Comparison of ENCODE assay signal across 20 mouse cellular contexts in genomic region chr7:49252902-49253301, GRCm38 (mm10).
DNase-seq lines count a peak whose midpoint lies in the region; ATAC-seq and TF ChIP-seq lines count a peak whose summit lies in the region.
"Had no signal": no experiment of that assay in that cellular context is flagged by ENCODE, and none has a peak within 500 bp of the region (broad histone marks: within the 10 kb centered on the region; RNA-seq: fewer than 3 reads in every experiment).

No protein-coding gene starts in this region.

- H3K9ac ChIP-seq in stomach, postnatal 0 days (ENCODE audit: low read length): no peak overlapping the region
- H3K9ac ChIP-seq in lung, postnatal 0 days (replicated peaks; ENCODE audit: low read depth): no peak overlapping the region
- H3K9ac ChIP-seq: embryonic facial prominence, embryonic 15.5 days; forebrain, embryonic 12.5 days; heart, embryonic 15.5 days; hindbrain, embryonic 13.5 days; intestine, embryonic 15.5 days; limb, embryonic 15.5 days; midbrain, embryonic 15.5 days had no signal

- H3ac ChIP-seq in myocyte (ENCODE audit: control insufficient read depth, insufficient read length): no peak overlapping the region

- no peaks in the 10 kb centered on the region for H3K79me2 ChIP-seq in myocyte (ENCODE audit: control insufficient read depth, insufficient read depth)

- peak overlapping the region; percentile 17 for H3K27ac ChIP-seq in left cerebral cortex, adult 2 months
- no peak overlapping the region for H3K27ac ChIP-seq in stomach, postnatal 0 days (replicated peaks)
- H3K27ac ChIP-seq in lung, postnatal 0 days (ENCODE audit: low read length): no peak overlapping the region
- H3K27ac ChIP-seq: embryonic facial prominence, embryonic 15.5 days; forebrain, embryonic 12.5 days; heart, embryonic 15.5 days; hindbrain, embryonic 13.5 days; intestine, embryonic 15.5 days; limb, embryonic 15.5 days; midbrain, embryonic 15.5 days had no signal

- 54% methylated on average over 6 of the region's 6 CpGs for WGBS in stomach, postnatal 0 days
- WGBS in lung, postnatal 0 days: 75% methylated on average over 6 of the region's 6 CpGs
- 71% methylated on average over 6 of the region's 6 CpGs for WGBS in lung, adult 2 months

- intact Hi-C loops in left cerebral cortex, adult 2 months (cut with DNase I): loop anchor here (5.0 to 10.0 kb wide), 2 partner anchors 174 to 312 kb away; no protein-coding TSS in a partner anchor

- H3K36me3 ChIP-seq in myocyte (ENCODE audit: control insufficient read depth, insufficient read depth): no peaks in the 10 kb centered on the region
- no peaks in the 10 kb centered on the region for H3K36me3 ChIP-seq in stomach, postnatal 0 days (ENCODE audit: control insufficient read depth, insufficient read depth, low read length)
- no peaks in the 10 kb centered on the region for H3K36me3 ChIP-seq in lung, postnatal 0 days (ENCODE audit: insufficient read depth, low read length)
- H3K36me3 ChIP-seq: embryonic facial prominence, embryonic 15.5 days; forebrain, embryonic 12.5 days; heart, embryonic 15.5 days; hindbrain, embryonic 13.5 days; intestine, embryonic 15.5 days; limb, embryonic 15.5 days; midbrain, embryonic 15.5 days had no signal

- DNase-seq in left cerebral cortex, adult 2 months (ENCODE audit: extremely low spot score in 1 of 2, low spot score in 2 of 2): no peak
- no peak for DNase-seq in left cerebral cortex, adult 11 months (ENCODE audit: low spot score)
- peak; percentile 97 for DNase-seq in Muller cell, postnatal 12 days (ENCODE audit: inconsistent ontology term)
- DNase-seq in stomach, postnatal 0 days (ENCODE audit: low spot score): no peak
- no peak for DNase-seq in lung, postnatal 0 days (ENCODE audit: low spot score)
- DNase-seq in lung, adult 2 months: no peak
- DNase-seq: cerebellum, adult 2 months; embryo, embryonic 11 days; kidney, postnatal 14 days; lung, adult 18-20 months; thymus, adult 2 months had no signal

- H3K27me3 ChIP-seq in myocyte (ENCODE audit: control insufficient read depth, insufficient read depth, insufficient read length): no peaks in the 10 kb centered on the region
- no peaks in the 10 kb centered on the region for H3K27me3 ChIP-seq in stomach, postnatal 0 days (ENCODE audit: control insufficient read depth, insufficient read depth, low read length)
- H3K27me3 ChIP-seq in lung, postnatal 0 days (replicated peaks; ENCODE audit: insufficient read depth, low read length): no peaks in the 10 kb centered on the region
- H3K27me3 ChIP-seq: heart, embryonic 15.5 days had no signal

- no peak overlapping the region for H3K4me2 ChIP-seq in myocyte (ENCODE audit: low read depth)
- no peak overlapping the region for H3K4me2 ChIP-seq in stomach, postnatal 0 days (replicated peaks; ENCODE audit: low read depth)
- no peak overlapping the region for H3K4me2 ChIP-seq in lung, postnatal 0 days (replicated peaks; ENCODE audit: low read depth, low read length)
- H3K4me2 ChIP-seq: embryonic facial prominence, embryonic 15.5 days; forebrain, embryonic 12.5 days; heart, embryonic 15.5 days; hindbrain, embryonic 13.5 days; intestine, embryonic 15.5 days; limb, embryonic 15.5 days; midbrain, embryonic 15.5 days had no signal

- peak; percentile 51 for ATAC-seq in common myeloid progenitor, adult 5-6 weeks (replicated peaks; ENCODE audit: low read depth, poor library complexity, severe bottlenecking)
- no peak for ATAC-seq in stomach, postnatal 0 days (ENCODE audit: low FRiP score, low TSS enrichment)
- no peak for ATAC-seq in lung, postnatal 0 days
- ATAC-seq: intestine, embryonic 15.5 days; midbrain, embryonic 15.5 days had no signal

- H3K4me1 ChIP-seq in stomach, postnatal 0 days (replicated peaks; ENCODE audit: control insufficient read depth, insufficient read depth): 0 out of 2 replicates have a peak, but pooled peaks cover 4% of the 10 kb centered on the region
- H3K4me1 ChIP-seq in lung, postnatal 0 days (ENCODE audit: insufficient read depth, low read depth, low read length): peaks cover 12% of the 10 kb centered on the region; the same call in 1 of the 2 replicates
- H3K4me1 ChIP-seq in lung, adult 2 months (ENCODE audit: control insufficient read depth, insufficient read depth, low read length): peaks cover 11% of the 10 kb centered on the region; the same call in 1 of the 2 replicates

- TF ChIP-seq POLR2A in myocyte (IDR thresholded peaks at IDR 0.05; ENCODE audit: insufficient read length, low read depth): no peak
- TF ChIP-seq POLR2A in lung, adult 2 months (IDR thresholded peaks at IDR 0.05; ENCODE audit: borderline replicate concordance, extremely low read depth, low read depth, low read length): no peak

- no peak for TF ChIP-seq EP300 in stomach, postnatal 0 days (optimal IDR thresholded peaks at IDR 0.05)
- no peak for TF ChIP-seq EP300 in lung, postnatal 0 days (IDR thresholded peaks at IDR 0.05)

- no peak overlapping the region for H3K4me3 ChIP-seq in left cerebral cortex, adult 2 months
- no peak overlapping the region for H3K4me3 ChIP-seq in myocyte
- no peak overlapping the region for H3K4me3 ChIP-seq in stomach, postnatal 0 days (ENCODE audit: low read depth, low read length)
- no peak overlapping the region for H3K4me3 ChIP-seq in lung, postnatal 0 days (ENCODE audit: low read depth, low read length)
- H3K4me3 ChIP-seq in lung, adult 2 months (replicated peaks; ENCODE audit: extremely low read depth, low read depth, low read length): no peak overlapping the region
- H3K4me3 ChIP-seq: embryonic facial prominence, embryonic 15.5 days; forebrain, embryonic 12.5 days; heart, embryonic 15.5 days; hindbrain, embryonic 13.5 days; intestine, embryonic 15.5 days; limb, embryonic 15.5 days; midbrain, embryonic 15.5 days had no signal

- TF ChIP-seq CTCF in left cerebral cortex, adult 2 months (IDR thresholded peaks at IDR 0.05): no peak
- no peak for TF ChIP-seq CTCF in stomach, postnatal 0 days (IDR thresholded peaks at IDR 0.05; ENCODE audit: low read depth)
- no peak for TF ChIP-seq CTCF in lung, postnatal 0 days (IDR thresholded peaks at IDR 0.05)
- TF ChIP-seq CTCF in lung, adult 2 months (IDR thresholded peaks at IDR 0.05; ENCODE audit: insufficient read depth, low read length): no peak

- H3K9me3 ChIP-seq in stomach, postnatal 0 days (ENCODE audit: control insufficient read depth, low read length): no peaks in the 10 kb centered on the region
- no peaks in the 10 kb centered on the region for H3K9me3 ChIP-seq in lung, postnatal 0 days (ENCODE audit: low read length)
- H3K9me3 ChIP-seq: embryonic facial prominence, embryonic 15.5 days; forebrain, embryonic 12.5 days; heart, embryonic 15.5 days; hindbrain, embryonic 13.5 days; intestine, embryonic 15.5 days; limb, embryonic 15.5 days; midbrain, embryonic 15.5 days had no signal

TF ChIP-seq in myocyte, 11 proteins besides CTCF, POLR2A, EP300 and RAD21:
- TF ChIP-seq USF1 (IDR thresholded peaks at IDR 0.05; ENCODE audit: low read depth) (peak; percentile 29), MAX (IDR thresholded peaks at IDR 0.05; ENCODE audit: low read depth) (no peak)
